ENCODE assay signal across 26 mouse cellular contexts in genomic region chr4:57755085-57755484, GRCm38 (mm10). TPM values are rescaled to one million over a fixed set of nuclear protein-coding genes. Genes with fewer than 3 reads are reported as not detected.
DNase-seq lines count a peak whose midpoint lies in the region; ATAC-seq and TF ChIP-seq lines count a peak whose summit lies in the region.
"Had no signal": no experiment of that assay in that cellular context is flagged by ENCODE, and none has a peak within 500 bp of the region (broad histone marks: within the 10 kb centered on the region; RNA-seq: fewer than 3 reads in every experiment).

No protein-coding gene starts in this region.

- no peak for DNase-seq in heart, postnatal 4 days
- DNase-seq in heart, postnatal 14 days = no peak
- peak; percentile 28 for DNase-seq in CH12.LX (ENCODE audit: extremely low read depth)
- peak; percentile 51 for DNase-seq in splenic B cell, adult 2 months (ENCODE audit: low read depth, low spot score)
- no peak for DNase-seq in cerebellum, adult 18-20 months
- DNase-seq: adrenal gland, adult 8-10 months; cerebellum, adult 9-10 months; gastrocnemius, adult 2 months; kidney, adult 18-20 months; kidney, postnatal 25 days; liver; lung, adult 2 months; lung, postnatal 10 days; thymus, adult 2 months; thymus, postnatal 4 days had no signal

- no peak overlapping the region for H3K4me3 ChIP-seq in heart, embryonic 11.5 days (ENCODE audit: low read depth, low read length)
- no peak overlapping the region for H3K4me3 ChIP-seq in heart, embryonic 16.5 days (ENCODE audit: low read length)
- no peak overlapping the region for H3K4me3 ChIP-seq in CH12.LX (replicated peaks in 1 of 3; ENCODE audit: low read depth in 2 of 3, low read length in 2 of 3, poor library complexity in 1 of 3)
- H3K4me3 ChIP-seq: erythroblast, embryonic 14.5 days; gastrocnemius, adult 2 months; kidney, embryonic 15.5 days; midbrain, embryonic 13.5 days; neural tube, embryonic 13.5 days had no signal

- dilution Hi-C loops in CH12.LX (cut with MboI; ENCODE audit: extremely low pct_ligation_motif_present, extremely low pct_unique_long_range_greater_than_20kb, low sequenced_read_pairs) = no loop called here

- no peak for TF ChIP-seq POLR2A in CH12.LX (IDR thresholded peaks at IDR 0.05; ENCODE audit: low read depth, low read length)

- TF ChIP-seq RAD21 in CH12.LX (IDR thresholded peaks at IDR 0.05; ENCODE audit: low read depth, low read length) = no peak

- intact Hi-C loops in heart, postnatal 14 days (cut with DNase I) = no loop called here

- in situ Hi-C loops in CH12.LX (cut with MboI; ENCODE audit: low pct_ligation_motif_present, low pct_unique_long_range_greater_than_20kb, low sequenced_read_pairs) = no loop called here

- no peak for TF ChIP-seq CTCF in CH12.LX (conservative IDR thresholded peaks at IDR 0.05 in 1 of 2, IDR thresholded peaks at IDR 0.05 in 1 of 2; ENCODE audit: low read depth in 2 of 2, low read length in 2 of 2)

- no peaks in the 10 kb centered on the region for H3K36me3 ChIP-seq in heart, embryonic 11.5 days (ENCODE audit: control insufficient read depth, insufficient read depth, low read length)
- H3K36me3 ChIP-seq in heart, embryonic 16.5 days (ENCODE audit: control insufficient read depth, insufficient read depth) = no peaks in the 10 kb centered on the region; the same call in 1 of the 2 replicates
- H3K36me3 ChIP-seq in CH12.LX (replicated peaks in 1 of 2; ENCODE audit: control insufficient read depth in 1 of 2, insufficient read depth in 1 of 2, low read length in 1 of 2) = no peaks in the 10 kb centered on the region
- no peaks in the 10 kb centered on the region for H3K36me3 ChIP-seq in splenic B cell, adult 2 months (ENCODE audit: control insufficient read depth, insufficient read depth, low read length, poor library complexity, severe bottlenecking)
- H3K36me3 ChIP-seq: G1E; kidney, embryonic 15.5 days; midbrain, embryonic 13.5 days; neural tube, embryonic 13.5 days had no signal

- ATAC-seq in heart, embryonic 11.5 days (replicated peaks; ENCODE audit: insufficient number of reproducible peaks, low FRiP score, low TSS enrichment) = no peak
- no peak for ATAC-seq in heart, embryonic 16.5 days (replicated peaks; ENCODE audit: extremely low read depth, insufficient read depth, low FRiP score)
- ATAC-seq: forebrain, embryonic 16.5 days; hindbrain, embryonic 16.5 days; midbrain, embryonic 13.5 days had no signal

- no peaks in the 10 kb centered on the region for H3K27me3 ChIP-seq in heart, embryonic 11.5 days (ENCODE audit: control insufficient read depth, insufficient read depth, low read length)
- no peaks in the 10 kb centered on the region for H3K27me3 ChIP-seq in heart, embryonic 16.5 days (ENCODE audit: control insufficient read depth, insufficient read depth, low read length)
- no peaks in the 10 kb centered on the region for H3K27me3 ChIP-seq in CH12.LX (replicated peaks)
- no peaks in the 10 kb centered on the region for H3K27me3 ChIP-seq in splenic B cell, adult 2 months (ENCODE audit: control insufficient read depth, insufficient read depth, low read length, poor library complexity, severe bottlenecking)
- H3K27me3 ChIP-seq: kidney, embryonic 15.5 days; midbrain, embryonic 13.5 days; neural tube, embryonic 13.5 days had no signal

- H3K9ac ChIP-seq in heart, embryonic 11.5 days (ENCODE audit: low read depth, low read length) = no peak overlapping the region
- H3K9ac ChIP-seq in heart, embryonic 16.5 days (ENCODE audit: low read length) = no peak overlapping the region
- no peak overlapping the region for H3K9ac ChIP-seq in CH12.LX (ENCODE audit: insufficient read depth, low read depth)
- H3K9ac ChIP-seq: kidney, embryonic 15.5 days; liver, embryonic 14.5 days; midbrain, embryonic 13.5 days; neural tube, embryonic 13.5 days had no signal

- 78% methylated on average over 11 of the region's 11 CpGs for WGBS in heart, embryonic 11.5 days (ENCODE audit: insufficient replicate concordance)
- 70% methylated on average over 11 of the region's 11 CpGs for WGBS in heart, embryonic 16.5 days

- no peaks in the 10 kb centered on the region for H3K79me2 ChIP-seq in CH12.LX (replicated peaks; ENCODE audit: control insufficient read depth, extremely low read depth, insufficient read depth, poor library complexity, severe bottlenecking)

- H3K4me2 ChIP-seq in heart, embryonic 11.5 days = no peak overlapping the region
- H3K4me2 ChIP-seq in heart, embryonic 16.5 days (ENCODE audit: low read depth, low read length) = peak overlapping the region; percentile 22
- H3K4me2 ChIP-seq in CH12.LX (ENCODE audit: insufficient read depth, low read depth, poor library complexity, severe bottlenecking) = no peak overlapping the region
- H3K4me2 ChIP-seq: kidney, embryonic 15.5 days; midbrain, embryonic 13.5 days; neural tube, embryonic 13.5 days had no signal

- no peaks in the 10 kb centered on the region for H3K9me3 ChIP-seq in heart, embryonic 11.5 days (replicated peaks; ENCODE audit: control insufficient read depth, low read length)
- H3K9me3 ChIP-seq in heart, embryonic 16.5 days (replicated peaks; ENCODE audit: control insufficient read depth, low read length) = no peaks in the 10 kb centered on the region
- H3K9me3 ChIP-seq in CH12.LX (replicated peaks; ENCODE audit: low read length) = no peaks in the 10 kb centered on the region
- H3K9me3 ChIP-seq: kidney, embryonic 15.5 days; midbrain, embryonic 13.5 days; neural tube, embryonic 13.5 days had no signal

- H3K27ac ChIP-seq in heart, embryonic 11.5 days (ENCODE audit: low read depth, low read length) = peak overlapping the region; percentile 35
- H3K27ac ChIP-seq in heart, embryonic 16.5 days (ENCODE audit: low read length) = peak overlapping the region; percentile 9; the same call in 1 of the 2 replicates
- H3K27ac ChIP-seq in CH12.LX (ENCODE audit: insufficient read depth, low read depth) = no peak overlapping the region
- H3K27ac ChIP-seq: gastrocnemius, adult 2 months; kidney, embryonic 15.5 days; liver, embryonic 14.5 days; macrophage; midbrain, embryonic 13.5 days; neural tube, embryonic 13.5 days had no signal

- peaks cover 23% of the 10 kb centered on the region for H3K4me1 ChIP-seq in heart, embryonic 11.5 days (ENCODE audit: control insufficient read depth, insufficient read depth, low read length)
- H3K4me1 ChIP-seq in heart, embryonic 16.5 days (ENCODE audit: control insufficient read depth, insufficient read depth, low read length) = peaks cover 16% of the 10 kb centered on the region
- peaks cover 4 to 15% of the 10 kb centered on the region in 2 experiments; a peak in 3 of 4 replicates for H3K4me1 ChIP-seq in CH12.LX (ENCODE audit: control insufficient read depth in 1 of 2, insufficient read depth in 2 of 2)

- TF ChIP-seq EP300 in CH12.LX (IDR thresholded peaks at IDR 0.05; ENCODE audit: low read length) = peak; percentile 28; the same call in 1 of the 2 replicates

TF ChIP-seq in CH12.LX, 34 proteins besides CTCF, POLR2A, EP300 and RAD21:
- TF ChIP-seq ELF1 (IDR thresholded peaks at IDR 0.05; ENCODE audit: low read depth, low read length) (no peak), ZKSCAN1 (IDR thresholded peaks at IDR 0.05; ENCODE audit: borderline replicate concordance, low read depth, low read length) (no peak), MEF2A (IDR thresholded peaks at IDR 0.05; ENCODE audit: borderline replicate concordance, low read depth, low read length) (0 out of 2 replicates have a peak, but pooled peaks have one; percentile 34), SIN3A (IDR thresholded peaks at IDR 0.05; ENCODE audit: low read length) (no peak), BHLHE40 (IDR thresholded peaks at IDR 0.05; ENCODE audit: low read depth, low read length) (0 out of 2 replicates have a peak, but pooled peaks have one; percentile 24), ETS1 (conservative IDR thresholded peaks at IDR 0.05; ENCODE audit: low read depth, low read length) (peak; percentile 12; the same call in 1 of the 2 replicates)

RNA-seq across cellular contexts. Expression of gene Akap2, which starts 37.6 kb away (rescaled TPM):
- 43.4 and 45.9 TPM in 2 replicates for polyA plus RNA-seq in heart, embryonic 11.5 days (2014; fragmentation: Nextera tagmentation; extraction: Ambion mirVana)
- 100 to 1,000 TPM; 160 TPM for total RNA-seq in heart, postnatal 4 days (2021)
- 42.4 and 53.8 TPM in 2 replicates for polyA plus RNA-seq in heart, embryonic 16.5 days (2015; fragmentation: Nextera tagmentation; extraction: Ambion mirVana)
- total RNA-seq in heart, postnatal 14 days (2021) = 100 to 1,000 TPM; 110 to 116 TPM
- total RNA-seq in CH12.LX (2012; rRNA removed) (0.17 and 0.25 TPM in 2 replicates), CH12.LX (2014; rRNA removed) (0.04 TPM in 1 of 2 replicates, not detected in the other)
- polyA plus RNA-seq in CH12.LX (2012; ENCODE audit: insufficient read length, low read depth) = 0.40 TPM in 1 of 2 replicates, not detected in the other
- polyA plus RNA-seq: G1E had no signal

Comparison
In these comparisons a context has a peak if more than half of its experiments do, and no peak if none do; other contexts are left out.
1. DNase-seq: peak in CH12.LX (single experiment) and splenic B cell, adult 2 months (single experiment); none in heart, postnatal 4 days (single experiment), heart, postnatal 14 days (0 of 2) and cerebellum, adult 18-20 months (0 of 2).
2. RNA of gene Akap2, which starts 37.6 kb away (total RNA-seq): 160 TPM in heart, postnatal 4 days and 110 to 116 TPM in heart, postnatal 14 days; 0.04 to 0.25 TPM in CH12.LX; every median in the first group is over 10 times any median in the second.